Mouse (Mus musculus): Measurements from ENCODE around the gene Abraxas1.

Gene Abraxas1

DNA sequence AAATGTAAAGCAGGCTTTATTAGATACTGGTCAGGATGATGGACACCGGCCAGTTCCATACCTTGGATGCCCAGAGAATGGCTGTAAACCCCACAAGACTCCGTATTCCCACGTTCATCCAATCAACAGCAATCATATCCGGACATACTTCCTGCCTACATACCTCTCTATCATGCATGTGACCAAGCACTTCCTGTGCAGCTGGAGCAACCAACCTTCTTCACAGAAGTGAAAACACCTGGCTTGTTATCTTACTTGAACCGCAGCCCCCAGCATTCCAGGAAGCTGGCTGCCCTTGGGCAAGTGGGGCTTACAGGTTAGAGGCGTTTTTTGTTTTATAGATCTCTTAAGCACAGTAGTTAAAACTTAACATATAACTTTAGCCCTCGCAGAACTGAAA lies 2.1 kb upstream of the Abraxas1 start:
- DNase-seq (ENCODE audit: low spot score): no peak

DNA sequence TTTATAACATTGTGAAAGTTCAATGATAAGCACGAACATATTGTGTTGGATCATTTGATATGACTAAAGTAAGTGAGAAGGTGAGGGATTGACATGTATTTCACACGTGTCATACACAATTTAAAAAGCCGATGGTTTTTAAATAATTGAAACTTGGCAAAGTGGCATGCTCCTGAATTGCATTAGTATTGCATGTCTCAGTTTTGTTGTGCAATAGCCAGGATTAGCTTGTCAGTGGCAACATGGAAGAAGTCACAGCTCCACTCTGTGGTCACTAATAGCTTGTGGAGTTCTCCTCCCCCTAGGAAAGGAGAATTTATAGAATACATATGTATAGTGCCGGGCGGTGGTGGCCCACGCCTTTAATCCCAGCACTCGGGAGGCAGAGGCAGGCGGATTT lies 610 bp upstream of the Abraxas1 start:
- no peak for DNase-seq (ENCODE audit: low spot score)

DNA sequence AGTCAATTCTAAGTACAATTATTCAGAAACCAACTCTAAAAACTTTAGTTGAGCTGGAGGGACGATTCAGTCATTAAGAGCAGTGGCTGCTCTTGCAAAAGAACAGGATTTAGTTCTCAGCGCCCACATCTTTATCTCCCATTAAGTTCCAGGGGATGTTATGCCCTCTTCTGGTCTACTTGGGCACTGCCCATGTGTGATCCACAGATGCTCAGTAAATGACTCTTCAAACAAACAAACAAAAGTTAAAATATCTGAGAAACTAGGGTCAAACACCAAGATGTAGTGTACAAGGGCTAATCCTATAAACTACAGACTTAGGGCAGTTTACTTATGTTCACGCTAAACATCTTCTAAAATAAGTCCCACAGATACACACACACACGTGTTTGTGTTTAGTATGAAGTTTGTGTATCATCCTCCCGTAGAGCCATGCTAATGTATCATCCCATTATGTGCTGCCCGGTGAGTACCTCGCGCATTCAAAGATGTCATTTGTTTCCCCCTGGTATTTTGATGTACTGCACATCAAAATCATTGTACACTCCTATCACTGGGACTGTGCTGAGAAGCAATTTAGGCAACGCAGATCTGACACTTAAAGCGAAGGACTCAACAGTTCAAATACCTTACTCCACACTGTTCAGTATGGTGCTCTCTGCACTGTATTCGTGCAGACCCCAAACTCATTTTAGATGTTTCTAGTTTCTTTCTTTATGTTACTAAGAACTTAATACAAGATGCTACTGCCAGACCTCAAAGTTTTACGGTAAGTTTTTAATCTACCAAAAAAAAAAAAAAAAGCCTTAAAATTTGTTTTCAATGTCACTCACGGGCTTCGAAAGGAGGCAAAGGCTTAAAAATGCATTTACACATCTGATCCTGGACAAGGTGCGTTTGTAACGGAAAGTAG lies 941 bp downstream of the Abraxas1 start:
- no peak for DNase-seq (ENCODE audit: low spot score)

DNA sequence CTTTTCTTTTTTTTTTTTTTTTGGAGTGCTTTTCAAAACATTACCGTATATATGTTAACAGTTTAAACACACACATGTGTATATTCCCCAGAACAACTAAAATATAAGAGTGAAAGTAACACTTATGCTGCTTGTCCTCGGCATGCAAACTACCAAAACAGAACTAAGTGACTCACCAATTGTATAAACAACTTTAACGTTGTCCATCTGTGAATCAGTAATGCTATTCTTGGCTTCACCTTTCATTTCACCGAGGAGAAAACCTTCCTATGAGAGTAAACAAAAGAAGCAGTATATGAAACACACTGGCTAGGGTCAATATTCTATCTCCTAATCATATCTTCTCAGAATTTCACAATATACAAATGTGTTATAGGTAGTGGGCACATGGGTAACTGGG lies 2.4 kb downstream of the Abraxas1 start:
- DNase-seq (ENCODE audit: low spot score): no peak

DNA sequence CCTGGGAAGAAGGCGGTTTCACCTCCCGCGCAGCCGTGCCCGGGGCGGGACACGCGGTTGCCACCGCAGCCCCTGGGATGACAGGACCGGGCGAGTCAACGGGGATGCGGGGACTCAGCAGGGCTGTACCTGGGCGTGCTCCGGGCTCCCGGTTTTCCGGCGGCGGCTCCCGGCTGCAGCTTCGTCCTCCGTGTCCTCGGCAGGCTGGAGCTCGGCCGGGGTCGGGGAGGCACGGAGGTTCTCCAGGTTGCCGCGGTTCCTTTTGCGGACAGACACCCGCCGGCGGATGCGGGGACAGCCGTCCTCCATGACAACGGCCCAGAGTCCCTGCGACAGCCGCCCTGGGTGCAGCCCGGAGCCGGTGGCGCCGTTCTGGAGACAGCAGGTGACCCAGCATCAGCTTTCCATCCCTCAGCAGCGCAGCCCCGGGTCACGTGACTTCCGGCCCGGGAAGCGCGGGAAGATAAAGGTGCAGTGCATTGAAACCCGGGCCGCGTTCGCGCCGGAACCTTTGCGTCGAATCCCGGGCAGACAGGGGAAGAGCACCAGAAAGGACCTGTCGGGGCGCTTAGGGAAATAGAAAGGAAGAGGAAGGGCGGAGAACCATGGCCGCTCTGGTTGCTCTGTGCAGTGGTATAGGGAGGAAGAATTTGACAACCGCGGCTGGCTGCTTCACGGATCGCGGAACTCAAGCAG lies 22.5 kb downstream of the Abraxas1 start, which contains the start of the genes Helq and Mrps18c:
Gene Helq, minus strand, starts transcription at position 434 of the 696 bp plus-strand sequence.
Gene Mrps18c, plus strand, starts transcription at position 463 of the 696 bp plus-strand sequence.
- peak; percentile 83 for DNase-seq (ENCODE audit: low spot score)

DNA sequence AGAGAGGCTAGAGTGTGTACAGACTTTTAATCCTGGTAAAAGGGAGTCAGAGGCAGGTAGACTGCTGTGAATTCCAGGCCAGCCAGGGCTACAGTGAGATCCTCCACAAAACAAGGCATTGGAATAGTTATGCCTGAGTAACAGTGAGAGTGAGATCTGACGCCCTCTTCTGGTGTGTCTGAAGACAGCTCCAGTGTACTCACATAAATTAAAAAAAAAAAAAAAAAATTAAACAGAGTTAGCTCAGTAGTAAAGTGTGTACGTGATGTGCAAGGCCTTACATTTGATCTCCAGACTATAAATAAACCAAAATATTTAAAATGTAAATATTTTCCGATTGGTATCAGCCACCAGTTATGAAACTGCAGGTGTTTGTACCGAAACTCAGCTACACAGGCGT lies 26.7 kb downstream of the Abraxas1 start:
- DNase-seq (ENCODE audit: low spot score): no peak

DNA sequence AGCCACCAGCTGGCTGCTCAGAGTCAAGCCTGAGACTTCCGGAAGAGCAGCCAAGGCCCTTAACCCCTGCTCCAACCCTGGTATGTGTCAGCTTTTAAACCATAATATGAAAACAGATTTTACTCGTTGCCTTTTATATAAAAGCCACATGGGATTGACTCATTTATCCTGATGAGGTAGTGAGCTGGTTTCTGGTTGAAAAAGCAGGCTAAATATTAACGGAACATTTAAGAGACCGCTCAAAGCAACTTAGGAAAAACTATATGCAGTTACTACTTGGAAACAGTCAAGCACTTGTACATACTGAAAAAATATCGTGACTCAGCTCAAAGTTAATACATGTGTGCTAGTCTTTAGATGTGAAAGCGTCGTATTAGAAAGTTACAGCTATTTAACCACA lies 28.5 kb downstream of the Abraxas1 start:
- DNase-seq (ENCODE audit: low spot score): no peak

DNA sequence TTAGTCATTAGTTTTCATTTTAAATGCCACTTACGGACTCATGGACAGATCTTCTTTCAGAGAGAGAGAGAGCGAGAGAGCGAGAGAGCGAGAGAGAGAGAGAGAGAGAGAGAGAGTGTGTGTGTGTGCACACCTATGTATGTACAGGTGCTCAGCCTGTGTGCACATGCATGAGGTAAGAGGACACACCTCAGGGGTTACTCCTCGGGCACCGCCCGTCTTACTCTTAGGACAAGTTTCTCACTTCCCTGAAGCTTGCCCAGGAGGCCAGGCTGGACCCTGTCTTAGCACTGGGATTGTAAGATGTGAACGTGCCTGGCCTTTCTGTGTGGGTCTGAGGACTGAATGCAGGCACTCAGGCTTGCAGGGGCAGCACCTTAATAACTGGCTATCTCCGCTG lies 33.2 kb downstream of the Abraxas1 start:
- no peak for DNase-seq (ENCODE audit: low spot score)

DNA sequence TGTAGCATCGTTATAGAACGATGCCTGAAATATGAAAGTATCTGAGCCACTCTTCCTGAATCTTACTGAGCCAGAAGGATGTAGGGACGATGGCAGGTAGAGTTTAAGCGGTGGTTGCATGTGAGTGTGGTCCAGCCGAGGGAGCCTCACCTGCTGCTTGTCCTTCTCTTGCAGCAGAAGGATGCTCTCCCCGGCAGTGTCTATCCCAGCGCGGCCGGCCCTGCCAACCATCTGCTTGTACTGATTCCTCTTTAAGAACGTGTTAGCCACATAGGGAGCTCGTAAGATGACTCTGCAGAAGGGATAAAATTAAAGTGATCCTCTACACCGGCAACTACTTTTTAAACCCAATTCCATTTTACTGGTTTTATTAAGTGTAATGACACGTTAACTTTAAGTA lies 41.8 kb downstream of the Abraxas1 start:
- no peak for DNase-seq (ENCODE audit: low spot score)

DNA sequence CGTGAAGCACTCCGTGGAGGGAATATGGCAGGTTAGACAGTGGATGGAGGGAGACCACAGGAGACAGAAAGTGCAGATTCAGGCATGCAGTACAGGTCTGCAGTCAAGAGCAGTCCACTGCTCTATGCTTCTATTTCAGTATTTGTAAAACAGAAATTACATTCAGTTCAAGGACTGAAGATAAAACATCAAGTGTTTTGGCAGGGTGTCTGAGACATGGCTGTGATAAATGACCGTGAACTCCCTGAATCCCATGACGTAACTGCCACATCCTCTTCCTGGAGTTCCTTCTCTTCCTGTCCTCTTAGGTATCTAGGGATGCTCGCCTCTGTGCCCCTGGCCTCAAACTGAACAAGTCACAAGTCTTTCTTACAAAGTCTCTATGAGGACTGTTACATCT lies 43.9 kb downstream of the Abraxas1 start:
- DNase-seq (ENCODE audit: low spot score): no peak

DNA sequence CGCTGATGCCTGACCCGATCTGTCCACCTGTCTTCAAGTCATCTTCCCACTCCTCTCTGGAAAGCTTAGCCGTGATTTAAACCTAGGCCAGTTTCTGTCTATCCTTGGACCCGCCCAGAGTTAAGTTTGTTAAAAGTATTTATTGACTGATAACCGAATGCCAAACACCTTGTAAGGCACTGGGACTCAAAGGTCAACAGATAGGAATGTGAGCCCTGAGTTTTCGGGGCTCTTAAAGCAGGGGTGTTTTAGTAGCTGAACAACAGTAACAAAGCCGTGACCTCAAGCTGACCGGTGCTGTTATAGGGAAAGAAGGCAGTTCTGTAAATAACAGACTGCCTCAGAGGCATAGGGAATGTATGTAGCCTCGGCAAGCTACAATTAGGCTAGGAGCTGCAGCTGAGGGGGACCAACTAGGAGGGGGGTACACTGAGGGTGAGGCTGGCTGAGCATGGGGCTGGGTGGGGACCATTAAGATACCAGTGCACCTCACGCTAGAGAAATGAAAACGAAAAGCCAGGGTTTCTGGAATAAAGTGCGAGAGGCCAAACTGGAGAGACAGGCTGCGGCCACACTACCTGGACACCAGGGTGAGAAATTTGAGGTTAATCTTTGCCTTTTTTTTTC lies 44.9 kb downstream of the Abraxas1 start:
- no peak for DNase-seq (ENCODE audit: low spot score)

DNA sequence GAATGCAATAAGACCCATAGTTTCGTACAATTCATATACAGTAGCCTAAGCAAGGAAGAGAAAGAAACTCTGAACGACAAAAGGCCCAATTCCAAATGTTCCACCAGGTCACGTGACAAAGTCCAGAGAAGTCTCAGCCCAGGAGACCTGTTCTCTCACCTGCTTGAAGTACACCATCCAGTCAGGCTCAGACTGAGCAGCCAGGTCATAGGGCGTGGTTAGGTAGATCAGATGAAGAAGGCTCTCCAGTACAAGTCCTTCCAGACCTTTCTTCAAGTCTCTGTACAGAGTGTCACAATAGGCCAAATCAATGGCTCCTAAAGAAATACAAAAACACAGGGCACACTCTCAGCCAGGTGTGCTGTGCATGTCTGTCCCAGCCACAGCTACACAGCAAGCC lies 49.2 kb downstream of the Abraxas1 start:
- no peak for DNase-seq (ENCODE audit: low spot score)

DNA sequence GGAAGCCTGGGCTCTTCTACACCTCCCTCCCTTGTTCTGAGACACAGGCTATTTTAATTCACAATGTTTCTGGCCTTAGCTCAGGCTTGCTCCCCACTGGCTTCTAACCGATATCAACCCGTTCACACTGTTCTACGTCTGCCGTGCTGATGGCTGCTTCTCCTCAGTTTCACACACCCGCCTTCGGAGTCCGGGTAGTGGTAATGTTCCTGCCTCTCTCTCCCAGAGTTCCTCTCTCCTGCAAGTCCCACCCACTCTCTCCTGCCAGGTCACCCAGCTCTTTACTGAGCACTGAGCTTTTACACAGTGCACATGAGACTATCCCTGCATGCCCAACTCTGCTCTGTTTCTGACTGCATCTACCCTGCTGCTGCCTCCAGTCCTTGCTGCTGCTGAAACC lies 54.7 kb downstream of the Abraxas1 start:
- DNase-seq (ENCODE audit: low spot score): no peak

DNA sequence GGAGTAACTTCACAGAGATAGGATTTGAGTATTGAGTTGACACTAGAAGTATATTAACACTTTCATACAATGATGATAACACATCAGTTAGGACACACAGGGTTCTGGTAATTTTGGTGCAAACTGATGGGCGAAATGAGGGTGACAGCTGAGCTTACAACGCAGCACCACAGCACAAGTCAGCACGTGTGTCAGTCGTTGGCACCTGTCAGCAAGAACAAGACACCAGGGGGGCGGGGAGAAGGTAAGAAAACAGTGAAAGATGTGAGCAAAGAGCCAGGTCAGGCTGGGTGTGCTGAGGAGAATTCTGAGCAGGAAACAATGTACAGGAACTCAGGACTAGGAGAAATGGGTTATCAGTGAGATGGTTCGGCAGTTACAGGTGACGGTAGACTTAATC lies 59.0 kb downstream of the Abraxas1 start:
- DNase-seq (ENCODE audit: low spot score): no peak

DNA sequence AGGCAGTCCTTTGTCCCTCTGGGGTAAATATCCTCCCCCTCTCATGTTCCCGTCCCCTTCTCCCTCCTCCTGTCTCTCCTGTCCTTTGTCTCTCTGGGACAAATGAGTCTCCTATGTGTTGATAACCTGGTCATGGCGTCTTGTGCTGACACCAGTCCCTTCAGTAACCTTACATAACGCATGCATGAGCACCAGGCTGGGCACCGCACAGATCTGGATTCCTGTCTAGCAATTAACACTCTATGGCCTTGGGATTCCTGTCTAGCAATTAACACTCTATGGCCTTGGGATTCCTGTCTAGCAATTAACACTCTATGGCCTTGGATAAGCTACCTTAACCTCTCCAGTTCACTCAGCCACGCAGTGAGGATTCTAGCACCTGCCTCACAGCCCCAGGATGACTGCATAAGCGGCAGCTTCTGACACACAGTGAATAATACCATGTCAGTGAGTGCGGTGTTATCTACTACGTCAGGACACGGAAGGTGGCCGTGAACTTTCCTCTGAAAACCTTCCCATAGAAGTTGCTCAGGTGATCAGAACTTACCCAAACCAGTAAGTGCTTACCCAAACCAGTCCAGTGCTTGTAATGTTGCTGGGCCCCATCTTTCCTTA lies 60.6 kb downstream of the Abraxas1 start:
- DNase-seq (ENCODE audit: low spot score): no peak

DNA sequence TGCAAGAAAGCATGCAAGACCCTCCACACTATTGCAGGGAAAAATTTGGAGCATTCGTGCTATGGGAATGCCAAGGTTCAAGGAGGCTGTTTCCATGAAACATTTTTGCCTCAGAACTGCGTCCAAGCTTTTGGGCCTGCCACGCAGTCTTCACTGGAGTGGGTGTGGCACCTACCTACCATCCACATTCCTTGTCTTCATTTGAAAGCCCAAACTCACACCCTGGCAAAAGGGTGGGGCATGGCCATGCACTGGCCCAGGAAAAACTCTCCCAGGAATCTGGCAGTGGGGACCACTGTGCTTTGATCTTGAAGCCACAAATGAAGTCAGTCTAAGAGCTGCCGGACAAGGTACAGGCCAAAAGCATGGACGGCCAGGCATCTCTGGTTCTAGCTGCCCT lies 62.6 kb downstream of the Abraxas1 start:
- no peak for DNase-seq (ENCODE audit: low spot score)

Measured in ovary, postnatal 14 days (tissue).